Mouse (Mus musculus): Measurements from ENCODE around the gene Fam234a.

The Fam234a gene

GRCm38 (mm10) chr17:26201998-26202397 is 42.0 kb downstream of the Fam234a start:
- TF ChIP-seq GATA4 (IDR thresholded peaks at IDR 0.05; ENCODE audit: insufficient replicate concordance, low read length), result no peak

- TF ChIP-seq GATA4 (IDR thresholded peaks at IDR 0.05; ENCODE audit: insufficient replicate concordance, low read length), result no peak
Observed at GRCm38 (mm10) chr17:26200831-26201705, 43.0 kb downstream of the Fam234a start.

- TF ChIP-seq GATA4 (IDR thresholded peaks at IDR 0.05; ENCODE audit: insufficient replicate concordance, low read length), result no peak
Observed at GRCm38 (mm10) chr17:26198892-26199291, 45.1 kb downstream of the Fam234a start, which contains the start of gene Pdia2. Gene Pdia2, minus strand, starts transcription at chr17:26199087.

DNA sequence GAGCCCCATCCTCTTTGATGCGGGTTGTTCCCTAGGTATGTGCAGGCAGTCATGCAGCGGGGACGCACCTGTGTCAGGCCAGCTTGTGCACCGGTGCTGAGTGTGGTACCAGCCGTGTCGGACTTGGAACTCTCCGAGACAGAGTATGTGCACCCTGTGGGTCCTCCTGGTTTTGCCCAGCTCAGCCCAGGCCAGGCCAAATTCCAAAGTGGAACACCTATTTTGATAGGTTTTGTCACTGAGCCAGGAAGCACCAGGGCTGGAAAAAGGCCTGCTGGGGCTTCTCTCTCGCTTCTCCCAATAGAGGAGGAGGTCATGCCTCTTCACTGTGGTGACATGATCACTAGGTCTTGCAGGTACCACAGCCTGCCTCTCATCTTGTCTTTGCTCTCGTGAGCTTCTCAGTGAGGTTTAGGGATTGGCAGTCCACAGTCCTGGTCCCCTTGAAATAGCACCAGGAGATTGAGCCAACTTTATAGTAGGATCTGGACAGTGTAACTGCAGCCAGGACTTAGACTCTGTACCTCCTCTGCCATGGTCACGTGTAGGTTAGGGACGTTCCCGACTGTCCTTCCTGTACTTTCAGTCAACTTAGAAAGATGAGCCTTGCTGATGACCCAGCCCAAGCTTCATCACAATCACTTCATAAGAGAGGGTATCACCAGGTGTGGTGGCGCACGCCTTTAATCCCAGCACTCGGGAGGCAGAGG is 51.4 kb downstream of the Fam234a start:
- TF ChIP-seq GATA4 (IDR thresholded peaks at IDR 0.05; ENCODE audit: insufficient replicate concordance, low read length), result no peak

- no peak for TF ChIP-seq GATA4 (IDR thresholded peaks at IDR 0.05; ENCODE audit: insufficient replicate concordance, low read length)
Observed at GRCm38 (mm10) chr17:26188091-26188805, 55.8 kb downstream of the Fam234a start.

DNA sequence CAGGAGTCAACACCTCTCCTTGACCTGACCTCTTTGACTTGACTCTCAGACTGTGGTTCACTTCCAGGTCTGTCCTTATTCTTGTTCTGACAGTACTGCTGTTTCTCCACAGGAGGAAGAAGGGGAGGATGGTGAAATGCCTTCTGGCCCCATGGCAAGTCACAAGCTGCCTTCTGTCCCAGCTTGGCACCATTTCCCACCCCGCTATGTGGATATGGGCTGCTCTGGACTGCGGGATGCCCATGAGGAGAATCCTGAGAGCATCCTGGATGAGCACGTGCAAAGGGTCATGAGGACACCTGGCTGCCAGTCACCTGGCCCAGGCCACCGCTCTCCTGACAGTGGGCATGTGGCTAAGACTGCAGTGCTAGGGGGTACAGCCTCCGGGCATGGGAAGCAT is 56.5 kb downstream of the Fam234a start:
- no peak for TF ChIP-seq GATA4 (IDR thresholded peaks at IDR 0.05; ENCODE audit: insufficient replicate concordance, low read length)

- TF ChIP-seq GATA4 (IDR thresholded peaks at IDR 0.05; ENCODE audit: insufficient replicate concordance, low read length), result no peak
Observed at GRCm38 (mm10) chr17:26181179-26181578, 62.9 kb downstream of the Fam234a start.

- no peak for TF ChIP-seq GATA4 (IDR thresholded peaks at IDR 0.05; ENCODE audit: insufficient replicate concordance, low read length)
Observed at GRCm38 (mm10) chr17:26178611-26179010, 65.4 kb downstream of the Fam234a start.

- no peak for TF ChIP-seq GATA4 (IDR thresholded peaks at IDR 0.05; ENCODE audit: insufficient replicate concordance, low read length)
Observed at GRCm38 (mm10) chr17:26168039-26168438, 76.0 kb downstream of the Fam234a start.

- TF ChIP-seq GATA4 (IDR thresholded peaks at IDR 0.05; ENCODE audit: insufficient replicate concordance, low read length), result no peak
Observed at GRCm38 (mm10) chr17:26162736-26163135, 81.3 kb downstream of the Fam234a start.
